Mouse (Mus musculus): Measurements from ENCODE around the gene Smarca2. TPM values are rescaled to one million over a fixed set of nuclear protein-coding genes. Genes with fewer than 3 reads are reported as not detected.

The Smarca2 gene
- polyA plus RNA-seq, 1 experiment from 2014 or later: 29.6 TPM

DNA sequence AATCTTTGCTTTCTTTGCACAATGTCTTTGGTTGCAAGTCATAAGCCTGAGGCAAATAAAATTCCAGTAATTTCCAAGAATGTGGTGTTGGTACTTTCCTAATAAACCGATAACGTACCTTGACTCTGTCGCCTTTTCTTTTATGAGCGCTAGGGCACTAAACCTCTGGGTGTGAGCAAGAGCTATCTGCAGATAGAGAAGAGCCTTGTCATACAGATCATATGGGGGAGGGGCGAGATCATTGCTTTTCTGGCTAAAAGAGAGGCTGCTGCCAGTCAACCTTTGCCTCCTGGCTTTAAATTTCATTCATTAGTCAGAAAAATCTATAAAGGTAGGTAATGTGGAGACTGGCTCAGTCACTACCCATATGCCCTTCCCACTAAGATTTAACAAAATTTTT is 173.3 kb downstream of the Smarca2 start:
- Histone ChIP-seq H3K9me3 (replicated peaks; ENCODE audit: control insufficient read depth, low read length) (no peaks in the 10 kb centered on the region), H3K4me3 (ENCODE audit: low read length) (no peak overlapping the region), H3K9ac (ENCODE audit: low read length) (no peak overlapping the region), H3K4me2 (ENCODE audit: low read depth, low read length) (no peak overlapping the region), H3K36me3 (ENCODE audit: control insufficient read depth, insufficient read depth) (peaks cover 30% of the 10 kb centered on the region), H3K27me3 (ENCODE audit: control insufficient read depth, insufficient read depth, low read length) (no peaks in the 10 kb centered on the region), H3K4me1 (ENCODE audit: control insufficient read depth, insufficient read depth, low read length) (no peaks in the 10 kb centered on the region), H3K27ac (ENCODE audit: low read length) (no peak overlapping the region)
- ATAC-seq (replicated peaks; ENCODE audit: extremely low read depth, insufficient read depth, low FRiP score): no peak
- WGBS: 87% methylated on average over 5 of the region's 5 CpGs

DNA sequence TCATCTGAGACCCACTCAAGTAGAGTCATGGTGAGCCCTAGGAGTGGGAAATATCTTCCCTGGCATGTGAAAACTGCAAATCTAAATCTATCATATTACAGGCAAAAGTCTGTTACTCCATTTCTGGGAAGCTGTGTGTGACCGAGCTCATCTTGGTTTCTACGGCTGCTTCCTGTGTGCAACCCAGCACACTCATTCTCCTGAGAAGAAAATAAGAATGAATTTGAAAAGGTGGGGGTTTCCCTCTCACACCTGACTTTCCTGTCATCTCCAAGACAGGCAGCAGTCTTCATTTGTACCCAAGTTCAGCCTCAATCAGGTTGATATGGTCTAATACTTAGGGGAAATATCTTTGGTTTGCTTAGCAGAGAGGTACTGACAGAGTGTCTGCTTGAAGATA is 176.4 kb downstream of the Smarca2 start:
- WGBS: 96% methylated on average over 2 of the region's 2 CpGs

GRCm38 (mm10) chr19:26788446-26788845 is 183.6 kb downstream of the Smarca2 start:
- Histone ChIP-seq H3K9me3 (replicated peaks; ENCODE audit: control insufficient read depth, low read length) (no peaks in the 10 kb centered on the region), H3K4me2 (ENCODE audit: low read depth, low read length) (no peak overlapping the region), H3K36me3 (ENCODE audit: control insufficient read depth, insufficient read depth) (no peaks in the 10 kb centered on the region), H3K27me3 (ENCODE audit: control insufficient read depth, insufficient read depth, low read length) (no peaks in the 10 kb centered on the region), H3K27ac (ENCODE audit: low read length) (no peak overlapping the region), H3K4me3 (ENCODE audit: low read length) (no peak overlapping the region), H3K9ac (ENCODE audit: low read length) (no peak overlapping the region), H3K4me1 (ENCODE audit: control insufficient read depth, insufficient read depth, low read length) (no peaks in the 10 kb centered on the region)
- ATAC-seq (replicated peaks; ENCODE audit: extremely low read depth, insufficient read depth, low FRiP score): no peak
- WGBS: 74% methylated on average over 5 of the region's 5 CpGs

More for the DNA sequence above, 176.4 kb downstream of the Smarca2 start:
- Histone ChIP-seq H3K9me3 (replicated peaks; ENCODE audit: control insufficient read depth, low read length) (no peaks in the 10 kb centered on the region), H3K27ac (ENCODE audit: low read length) (no peak overlapping the region), H3K4me2 (ENCODE audit: low read depth, low read length) (no peak overlapping the region), H3K27me3 (ENCODE audit: control insufficient read depth, insufficient read depth, low read length) (no peaks in the 10 kb centered on the region), H3K9ac (ENCODE audit: low read length) (no peak overlapping the region), H3K4me3 (ENCODE audit: low read length) (no peak overlapping the region), H3K36me3 (ENCODE audit: control insufficient read depth, insufficient read depth) (peaks cover 19% of the 10 kb centered on the region), H3K4me1 (ENCODE audit: control insufficient read depth, insufficient read depth, low read length) (no peaks in the 10 kb centered on the region)
- ATAC-seq (replicated peaks; ENCODE audit: extremely low read depth, insufficient read depth, low FRiP score): no peak

DNA sequence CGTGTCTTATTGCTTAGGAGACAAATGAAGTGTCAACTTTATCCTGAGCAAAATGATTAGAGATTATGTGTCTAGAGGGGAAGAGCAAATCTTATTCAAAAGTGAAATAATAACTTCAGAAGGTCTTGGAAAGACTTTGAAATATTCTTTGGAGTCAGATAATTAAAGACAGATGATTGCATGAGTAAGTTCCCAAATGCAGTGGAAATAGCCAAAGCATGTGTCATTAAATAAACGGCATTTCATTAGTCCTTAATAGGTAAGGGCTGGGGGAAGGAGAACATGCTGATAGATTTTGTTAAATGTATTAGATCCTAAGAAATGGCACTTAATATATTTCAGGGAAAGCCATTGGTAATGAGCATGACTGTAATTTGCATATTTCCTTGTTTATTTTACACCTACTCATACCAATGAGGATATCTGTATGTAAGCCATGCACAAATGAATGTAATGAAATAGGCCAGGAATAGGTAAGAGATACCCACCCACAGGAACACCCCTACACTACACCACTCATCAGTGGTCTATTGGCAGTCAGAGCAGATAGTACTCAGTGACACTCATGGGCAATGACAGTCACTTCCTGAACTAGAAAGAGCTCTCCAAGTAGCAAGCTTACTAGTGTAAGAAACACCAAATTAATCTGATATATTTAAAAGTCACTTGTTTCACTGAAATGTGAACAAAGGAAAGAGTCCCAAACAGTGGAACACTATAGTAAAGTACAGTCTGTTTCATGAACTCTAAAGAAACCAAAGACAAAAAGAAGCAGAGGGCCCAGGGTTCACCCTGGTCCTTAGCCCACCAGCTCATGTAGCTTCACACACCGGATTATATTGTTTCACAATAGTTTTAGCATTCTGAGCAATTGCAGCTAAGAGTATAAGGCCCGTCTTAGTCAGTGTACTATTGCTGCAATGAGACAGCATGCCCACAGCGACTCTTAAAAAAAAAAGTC is 185.8 kb downstream of the Smarca2 start:
- ATAC-seq (replicated peaks; ENCODE audit: extremely low read depth, insufficient read depth, low FRiP score): no peak
- WGBS: 76% methylated on average over 5 of the region's 5 CpGs
- Histone ChIP-seq H3K4me3 (ENCODE audit: low read length) (no peak overlapping the region), H3K27ac (ENCODE audit: low read length) (no peak overlapping the region), H3K36me3 (ENCODE audit: control insufficient read depth, insufficient read depth) (no peaks in the 10 kb centered on the region), H3K9me3 (replicated peaks; ENCODE audit: control insufficient read depth, low read length) (no peaks in the 10 kb centered on the region), H3K4me2 (ENCODE audit: low read depth, low read length) (no peak overlapping the region), H3K27me3 (ENCODE audit: control insufficient read depth, insufficient read depth, low read length) (no peaks in the 10 kb centered on the region), H3K9ac (ENCODE audit: low read length) (no peak overlapping the region), H3K4me1 (ENCODE audit: control insufficient read depth, insufficient read depth, low read length) (no peaks in the 10 kb centered on the region)

GRCm38 (mm10) chr19:26794315-26794714 is 189.5 kb downstream of the Smarca2 start:
- H3K4me2 ChIP-seq (ENCODE audit: low read depth, low read length): no peak overlapping the region
- ATAC-seq (replicated peaks; ENCODE audit: extremely low read depth, insufficient read depth, low FRiP score): no peak

GRCm38 (mm10) chr19:26796006-26796405 is 191.2 kb downstream of the Smarca2 start:
- H3K4me3 ChIP-seq (ENCODE audit: low read length): no peak overlapping the region
- 70% methylated on average over 4 of the region's 4 CpGs for WGBS
- no peaks in the 10 kb centered on the region for H3K9me3 ChIP-seq (replicated peaks; ENCODE audit: control insufficient read depth, low read length)
- no peaks in the 10 kb centered on the region for H3K27me3 ChIP-seq (ENCODE audit: control insufficient read depth, insufficient read depth, low read length)
- H3K4me2 ChIP-seq (ENCODE audit: low read depth, low read length): no peak overlapping the region
- H3K9ac ChIP-seq (ENCODE audit: low read length): no peak overlapping the region
- no peaks in the 10 kb centered on the region for H3K36me3 ChIP-seq (ENCODE audit: control insufficient read depth, insufficient read depth)
- H3K27ac ChIP-seq (ENCODE audit: low read length): no peak overlapping the region
- ATAC-seq (replicated peaks; ENCODE audit: extremely low read depth, insufficient read depth, low FRiP score): no peak
- H3K4me1 ChIP-seq (ENCODE audit: control insufficient read depth, insufficient read depth, low read length): no peaks in the 10 kb centered on the region

More at GRCm38 (mm10) chr19:26794315-26794714, 189.5 kb downstream of the Smarca2 start:
- Histone ChIP-seq H3K9ac (ENCODE audit: low read length) (no peak overlapping the region), H3K4me3 (ENCODE audit: low read length) (no peak overlapping the region), H3K9me3 (replicated peaks; ENCODE audit: control insufficient read depth, low read length) (no peaks in the 10 kb centered on the region), H3K36me3 (ENCODE audit: control insufficient read depth, insufficient read depth) (no peaks in the 10 kb centered on the region), H3K4me1 (ENCODE audit: control insufficient read depth, insufficient read depth, low read length) (no peaks in the 10 kb centered on the region), H3K27ac (ENCODE audit: low read length) (no peak overlapping the region), H3K27me3 (ENCODE audit: control insufficient read depth, insufficient read depth, low read length) (no peaks in the 10 kb centered on the region)
- WGBS: 53% methylated on average over 1 of the region's 3 CpGs

DNA sequence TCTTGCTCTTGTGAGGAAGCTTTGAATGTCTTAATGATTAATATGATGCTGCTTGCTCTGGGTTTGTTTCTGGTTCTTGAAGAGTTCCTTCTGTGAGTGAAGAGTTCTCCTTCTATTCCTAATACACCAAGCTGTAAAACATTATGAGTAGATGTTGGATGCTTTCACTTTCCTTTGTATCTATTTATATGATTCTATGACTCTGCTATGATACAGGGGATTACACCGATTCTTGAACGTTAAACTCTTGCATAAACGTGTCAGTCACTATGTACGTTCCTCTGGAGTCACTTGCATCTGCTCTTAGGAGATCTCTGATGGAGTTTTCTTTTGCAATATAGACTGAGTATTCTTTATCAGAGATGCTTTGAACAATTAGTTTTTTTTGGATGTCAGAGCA is 199.6 kb downstream of the Smarca2 start:
- Histone ChIP-seq H3K36me3 (ENCODE audit: control insufficient read depth, insufficient read depth) (no peaks in the 10 kb centered on the region), H3K4me2 (ENCODE audit: low read depth, low read length) (no peak overlapping the region), H3K4me1 (ENCODE audit: control insufficient read depth, insufficient read depth, low read length) (no peaks in the 10 kb centered on the region), H3K27ac (ENCODE audit: low read length) (no peak overlapping the region), H3K4me3 (ENCODE audit: low read length) (no peak overlapping the region), H3K9ac (ENCODE audit: low read length) (no peak overlapping the region), H3K27me3 (ENCODE audit: control insufficient read depth, insufficient read depth, low read length) (no peaks in the 10 kb centered on the region), H3K9me3 (replicated peaks; ENCODE audit: control insufficient read depth, low read length) (no peaks in the 10 kb centered on the region)
- WGBS: 80% methylated on average over 4 of the region's 4 CpGs
- no peak for ATAC-seq (replicated peaks; ENCODE audit: extremely low read depth, insufficient read depth, low FRiP score)

- no peak overlapping the region for H3K9ac ChIP-seq (ENCODE audit: low read length)
- H3K4me3 ChIP-seq (ENCODE audit: low read length): no peak overlapping the region
- peaks cover 3% of the 10 kb centered on the region for H3K9me3 ChIP-seq (replicated peaks; ENCODE audit: control insufficient read depth, low read length)
- H3K36me3 ChIP-seq (ENCODE audit: control insufficient read depth, insufficient read depth): no peaks in the 10 kb centered on the region
- H3K27ac ChIP-seq (ENCODE audit: low read length): no peak overlapping the region
- no peaks in the 10 kb centered on the region; the same call in 1 of the 2 replicates for H3K27me3 ChIP-seq (ENCODE audit: control insufficient read depth, insufficient read depth, low read length)
- no peak for ATAC-seq (replicated peaks; ENCODE audit: extremely low read depth, insufficient read depth, low FRiP score)
- no peaks in the 10 kb centered on the region for H3K4me1 ChIP-seq (ENCODE audit: control insufficient read depth, insufficient read depth, low read length)
- WGBS: 39% methylated on average over 4 of the region's 4 CpGs
- H3K4me2 ChIP-seq (ENCODE audit: low read depth, low read length): no peak overlapping the region
Observed at GRCm38 (mm10) chr19:26814629-26815028, 209.8 kb downstream of the Smarca2 start.

DNA sequence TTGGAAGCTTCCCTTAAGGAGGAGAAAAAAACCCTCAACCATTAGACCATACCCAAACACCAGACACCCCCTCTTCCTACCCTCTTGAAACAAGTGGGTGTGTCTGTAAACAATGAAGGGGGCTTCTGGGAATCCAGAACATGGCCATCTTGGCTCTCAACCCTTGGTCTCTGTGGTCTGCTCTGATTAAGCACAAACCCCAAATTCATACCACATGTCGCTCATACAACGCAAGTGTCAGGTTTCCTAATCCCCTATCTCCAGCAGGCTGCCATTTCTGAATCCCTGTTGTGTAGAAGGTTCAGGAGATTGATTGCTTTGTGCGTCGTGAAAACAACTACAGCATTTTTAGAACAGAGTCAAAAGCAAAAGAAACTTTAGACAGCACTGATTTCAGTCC is 213.1 kb downstream of the Smarca2 start:
- Histone ChIP-seq H3K4me2 (ENCODE audit: low read depth, low read length) (no peak overlapping the region), H3K4me1 (ENCODE audit: control insufficient read depth, insufficient read depth, low read length) (no peaks in the 10 kb centered on the region), H3K4me3 (ENCODE audit: low read length) (no peak overlapping the region), H3K36me3 (ENCODE audit: control insufficient read depth, insufficient read depth) (no peaks in the 10 kb centered on the region), H3K9ac (ENCODE audit: low read length) (no peak overlapping the region), H3K9me3 (replicated peaks; ENCODE audit: control insufficient read depth, low read length) (no peaks in the 10 kb centered on the region), H3K27ac (ENCODE audit: low read length) (no peak overlapping the region), H3K27me3 (ENCODE audit: control insufficient read depth, insufficient read depth, low read length) (no peaks in the 10 kb centered on the region; the same call in none of the 2 replicates)
- 83% methylated on average over 4 of the region's 4 CpGs for WGBS
- ATAC-seq (replicated peaks; ENCODE audit: extremely low read depth, insufficient read depth, low FRiP score): no peak
